Mouse (Mus musculus): ENCODE results near the gene Vamp9. TPM values are rescaled to one million over a fixed set of nuclear protein-coding genes. Genes with fewer than 3 reads are reported as not detected.

The Vamp9 gene
- 0.15 and 0.21 TPM in 2 replicates for polyA plus RNA-seq (2015; fragmentation: Nextera tagmentation; extraction: Ambion mirVana)

GRCm38 (mm10) chr5:99906181-99906956 lies at the start of gene Vamp9:
Gene Vamp9 (plus strand): TSS chr5:99906254.
- H3K27ac ChIP-seq (replicated peaks) = peak within 1 kb of the TSS; percentile 83
- peak within 1 kb of the TSS; percentile 65 for H3K9ac ChIP-seq (ENCODE audit: low read length)
- H3K9me3 ChIP-seq (ENCODE audit: control insufficient read depth, low read length) = no peaks in the 10 kb centered on the region
- peak; percentile 97 for DNase-seq (ENCODE audit: low spot score)
- H3K4me1 ChIP-seq (replicated peaks; ENCODE audit: control insufficient read depth, insufficient read depth) = no peaks in the 10 kb centered on the region
- WGBS = 7% methylated on average over 48 of the region's 49 CpGs
- H3K4me2 ChIP-seq (replicated peaks; ENCODE audit: low read depth) = peak within 1 kb of the TSS; percentile 59
- H3K27me3 ChIP-seq (ENCODE audit: control insufficient read depth, insufficient read depth, low read length) = no peaks in the 10 kb centered on the region
- TF ChIP-seq CTCF (IDR thresholded peaks at IDR 0.05; ENCODE audit: low read depth) = peak; percentile 67
- no peak for TF ChIP-seq EP300 (optimal IDR thresholded peaks at IDR 0.05)
- H3K36me3 ChIP-seq (ENCODE audit: control insufficient read depth, insufficient read depth, low read length) = no peaks in the 10 kb centered on the region
- peak within 1 kb of the TSS; percentile 60 for H3K4me3 ChIP-seq (ENCODE audit: low read depth, low read length)
- peak; percentile 100 for ATAC-seq (ENCODE audit: low FRiP score, low TSS enrichment)

- H3K27me3 ChIP-seq (ENCODE audit: control insufficient read depth, insufficient read depth, low read length) = no peaks in the 10 kb centered on the region
- H3K9me3 ChIP-seq (ENCODE audit: control insufficient read depth, low read length) = no peaks in the 10 kb centered on the region
- H3K27ac ChIP-seq (replicated peaks) = no peak overlapping the region
- no peak overlapping the region for H3K4me3 ChIP-seq (ENCODE audit: low read depth, low read length)
- no peaks in the 10 kb centered on the region for H3K36me3 ChIP-seq (ENCODE audit: control insufficient read depth, insufficient read depth, low read length)
- 32% methylated on average over 14 of the region's 14 CpGs for WGBS
- no peak overlapping the region for H3K4me2 ChIP-seq (replicated peaks; ENCODE audit: low read depth)
- DNase-seq (ENCODE audit: low spot score) (no peak), ATAC-seq (ENCODE audit: low FRiP score, low TSS enrichment) (no peak)
- H3K4me1 ChIP-seq (replicated peaks; ENCODE audit: control insufficient read depth, insufficient read depth) = no peaks in the 10 kb centered on the region
- no peak for TF ChIP-seq CTCF (IDR thresholded peaks at IDR 0.05; ENCODE audit: low read depth)
- no peak for TF ChIP-seq EP300 (optimal IDR thresholded peaks at IDR 0.05)
- H3K9ac ChIP-seq (ENCODE audit: low read length) = no peak overlapping the region
Measured at GRCm38 (mm10) chr5:99857106-99857637, 48.9 kb upstream of the Vamp9 start.

- Histone ChIP-seq H3K36me3 (ENCODE audit: control insufficient read depth, insufficient read depth, low read length) (no peaks in the 10 kb centered on the region), H3K27me3 (ENCODE audit: control insufficient read depth, insufficient read depth, low read length) (no peaks in the 10 kb centered on the region), H3K27ac (replicated peaks) (no peak overlapping the region), H3K4me1 (replicated peaks; ENCODE audit: control insufficient read depth, insufficient read depth) (no peaks in the 10 kb centered on the region), H3K9me3 (ENCODE audit: control insufficient read depth, low read length) (no peaks in the 10 kb centered on the region), H3K4me2 (replicated peaks; ENCODE audit: low read depth) (no peak overlapping the region), H3K4me3 (ENCODE audit: low read depth, low read length) (no peak overlapping the region), H3K9ac (ENCODE audit: low read length) (no peak overlapping the region)
- DNase-seq (ENCODE audit: low spot score) (no peak), ATAC-seq (ENCODE audit: low FRiP score, low TSS enrichment) (no peak)
- no peak for TF ChIP-seq CTCF (IDR thresholded peaks at IDR 0.05; ENCODE audit: low read depth)
- TF ChIP-seq EP300 (optimal IDR thresholded peaks at IDR 0.05) = no peak
- 42% methylated on average over 13 of the region's 13 CpGs for WGBS
Measured at GRCm38 (mm10) chr5:99859637-99860433, 46.2 kb upstream of the Vamp9 start.

- Histone ChIP-seq H3K4me2 (replicated peaks; ENCODE audit: low read depth) (no peak overlapping the region), H3K4me3 (ENCODE audit: low read depth, low read length) (no peak overlapping the region), H3K9ac (ENCODE audit: low read length) (no peak overlapping the region), H3K9me3 (ENCODE audit: control insufficient read depth, low read length) (no peaks in the 10 kb centered on the region), H3K36me3 (ENCODE audit: control insufficient read depth, insufficient read depth, low read length) (no peaks in the 10 kb centered on the region), H3K27me3 (ENCODE audit: control insufficient read depth, insufficient read depth, low read length) (no peaks in the 10 kb centered on the region), H3K4me1 (replicated peaks; ENCODE audit: control insufficient read depth, insufficient read depth) (no peaks in the 10 kb centered on the region), H3K27ac (replicated peaks) (no peak overlapping the region)
- DNase-seq (ENCODE audit: low spot score) (no peak), ATAC-seq (ENCODE audit: low FRiP score, low TSS enrichment) (no peak)
- WGBS = 80% methylated on average over 6 of the region's 6 CpGs
- no peak for TF ChIP-seq EP300 (optimal IDR thresholded peaks at IDR 0.05)
- TF ChIP-seq CTCF (IDR thresholded peaks at IDR 0.05; ENCODE audit: low read depth) = no peak
Measured at GRCm38 (mm10) chr5:99861816-99862215, 44.2 kb upstream of the Vamp9 start.

- no peak for DNase-seq (ENCODE audit: low spot score)
- Histone ChIP-seq H3K27ac (replicated peaks) (no peak overlapping the region), H3K9ac (ENCODE audit: low read length) (no peak overlapping the region), H3K4me3 (ENCODE audit: low read depth, low read length) (no peak overlapping the region), H3K27me3 (ENCODE audit: control insufficient read depth, insufficient read depth, low read length) (no peaks in the 10 kb centered on the region), H3K4me2 (replicated peaks; ENCODE audit: low read depth) (no peak overlapping the region), H3K36me3 (ENCODE audit: control insufficient read depth, insufficient read depth, low read length) (no peaks in the 10 kb centered on the region), H3K4me1 (replicated peaks; ENCODE audit: control insufficient read depth, insufficient read depth) (no peaks in the 10 kb centered on the region), H3K9me3 (ENCODE audit: control insufficient read depth, low read length) (no peaks in the 10 kb centered on the region)
- ATAC-seq (ENCODE audit: low FRiP score, low TSS enrichment) = no peak
- TF ChIP-seq EP300 (optimal IDR thresholded peaks at IDR 0.05) = no peak
- TF ChIP-seq CTCF (IDR thresholded peaks at IDR 0.05; ENCODE audit: low read depth) = no peak
- WGBS = 68% methylated on average over 13 of the region's 13 CpGs
Measured at GRCm38 (mm10) chr5:99863656-99864380, 42.2 kb upstream of the Vamp9 start.

Measured in stomach, postnatal 0 days (tissue).